Comparison of ENCODE assay signal across 8 mouse cellular contexts in genomic region chr16:11253065-11253831, GRCm38 (mm10). TPM values are rescaled to one million over a fixed set of nuclear protein-coding genes. Genes with fewer than 3 reads are reported as not detected.
DNase-seq lines count a peak whose midpoint lies in the region; ATAC-seq and TF ChIP-seq lines count a peak whose summit lies in the region.

No protein-coding gene starts in this region.

- DNase-seq in R1 (ENCODE audit: low read depth, low spot score): peak; percentile 69
- DNase-seq in cerebellum, postnatal 10 days: peak; percentile 63 to 69
- peak; percentile 9 to 23 for DNase-seq in frontal cortex, postnatal 25 days (ENCODE audit: low spot score in 2 of 2)
- DNase-seq in left cerebral cortex, adult 2 months (ENCODE audit: extremely low spot score in 1 of 2, low spot score in 2 of 2): peak in 1 of 2 experiments; percentile 35
- peak; percentile 39 for DNase-seq in right cerebral cortex, postnatal 14 days
- DNase-seq in urinary bladder, postnatal 25 days (ENCODE audit: low spot score): peak; percentile 43

- H3K9ac ChIP-seq in hindbrain, embryonic 13.5 days: peak overlapping the region; percentile 96

- H3K4me3 ChIP-seq in hindbrain, embryonic 13.5 days: peak overlapping the region; percentile 99
- H3K4me3 ChIP-seq in left cerebral cortex, adult 2 months: peak overlapping the region; percentile 97
- peak overlapping the region; percentile 68 for H3K4me3 ChIP-seq in macrophage (ENCODE audit: inconsistent target)

- H3K4me1 ChIP-seq in hindbrain, embryonic 13.5 days (replicated peaks): peaks cover 21% of the 10 kb centered on the region

- under 1% methylated on average over 56 of the region's 58 CpGs for WGBS in hindbrain, embryonic 13.5 days
- WGBS in macrophage (ENCODE audit: missing documents): 0% methylated on average over 58 of the region's 58 CpGs

- ATAC-seq in hindbrain, embryonic 13.5 days (ENCODE audit: low FRiP score): peak; percentile 8; the same call in 1 of the 2 replicates

- H3K27me3 ChIP-seq in hindbrain, embryonic 13.5 days: no peaks in the 10 kb centered on the region

- no peaks in the 10 kb centered on the region for H3K36me3 ChIP-seq in hindbrain, embryonic 13.5 days
- H3K36me3 ChIP-seq in macrophage (ENCODE audit: inconsistent target): no peaks in the 10 kb centered on the region

- TF ChIP-seq CTCF in left cerebral cortex, adult 2 months (IDR thresholded peaks at IDR 0.05): no peak

- peaks cover 47% of the 10 kb centered on the region for H3K79me2 ChIP-seq in macrophage (ENCODE audit: inconsistent target)

- intact Hi-C loops in left cerebral cortex, adult 2 months (cut with DNase I): loop anchor here (5.0 kb wide), 1 partner anchor 164 kb away; no protein-coding TSS in a partner anchor

- H3K4me2 ChIP-seq in hindbrain, embryonic 13.5 days: peak overlapping the region; percentile 98

- H3K27ac ChIP-seq in hindbrain, embryonic 13.5 days: peak overlapping the region; percentile 94
- H3K27ac ChIP-seq in left cerebral cortex, adult 2 months: peak overlapping the region; percentile 91
- H3K27ac ChIP-seq in macrophage: peak overlapping the region; percentile 36

- no peaks in the 10 kb centered on the region for H3K9me3 ChIP-seq in hindbrain, embryonic 13.5 days

RNA-seq across cellular contexts. Expression of gene Gspt1, which starts 0.9 kb away (rescaled TPM):
- polyA plus RNA-seq in hindbrain, embryonic 13.5 days (2015; fragmentation: Nextera tagmentation; extraction: Ambion mirVana): 50.2 and 52.2 TPM in 2 replicates
- total RNA-seq in left cerebral cortex, adult 2 months (2021): 10 to 100 TPM; 79.7 to 85.5 TPM
- total RNA-seq in macrophage (2018; cell fraction: chromatin; rRNA removed): 100 to 1,000 TPM in 9 of 26 experiments, 10 to 100 TPM in 17; 39.4 to 194 (median 74.8) TPM
- 100 to 1,000 TPM in 1 of 26 experiments, 10 to 100 TPM in 25; 59.4 to 110 (median 68.3) TPM for total RNA-seq in macrophage (2018; cell fraction: cytosol; rRNA removed)
- total RNA-seq in macrophage (2018; cell fraction: nucleus; rRNA removed): 100 to 1,000 TPM in 4 of 26 experiments, 10 to 100 TPM in 22; 43.3 to 123 (median 71.8) TPM
- 60.3 to 139 TPM (median 132 TPM) in 3 replicates for polyA plus RNA-seq in macrophage (2018)

RNA-seq across cellular contexts. Expression of gene Rsl1d1, which starts 50.1 kb away (rescaled TPM):
- polyA plus RNA-seq in hindbrain, embryonic 13.5 days (2015; fragmentation: Nextera tagmentation; extraction: Ambion mirVana): 144 and 151 TPM in 2 replicates
- 10 to 100 TPM; 46.3 to 50.1 TPM for total RNA-seq in left cerebral cortex, adult 2 months (2021)
- 10 to 100 TPM in 24 of 26 experiments, 1 to 10 TPM in 2; 8.5 to 51.7 (median 34.3) TPM for total RNA-seq in macrophage (2018; cell fraction: chromatin; rRNA removed)
- 10 to 100 TPM; 43.0 to 70.3 (median 54.5) TPM for total RNA-seq in macrophage (2018; cell fraction: cytosol; rRNA removed)
- total RNA-seq in macrophage (2018; cell fraction: nucleus; rRNA removed): 10 to 100 TPM; 15.1 to 71.1 (median 27.5) TPM
- 45.4 to 112 TPM (median 99.2 TPM) in 3 replicates for polyA plus RNA-seq in macrophage (2018)

Comparison
In these comparisons a context has a peak if more than half of its experiments do, and no peak if none do; other contexts are left out.
1. H3K27ac ChIP-seq: peak in every context shown above with its lines; median percentile 94 in hindbrain, embryonic 13.5 days; 91 in left cerebral cortex, adult 2 months; 36 in macrophage.